Mouse (Mus musculus) left cerebral cortex, adult 2 months (tissue): ENCODE measurements at regions not wholly inside any gene's neighbourhood (a gene's known extent, or its start where the extent isn't known, plus 50 kb on each side); places are given as distances from the start of the nearest gene placed in this dataset.

Source experiments
- DNase-seq, 2 experiments: peaks; one replicate each; pipeline ENCODE4 v3.0.0; 2021 to 2022; ENCODE audit warnings: low spot score in 2 of 2, mixed read lengths in 1 of 2; ENCODE audit errors: extremely low spot score in 1 of 2
- H3K27ac ChIP-seq: fragments of 200-600 bp; 2 replicates; pipeline ENCODE4 v1.8.1; 2022
- H3K4me3 ChIP-seq: fragments of 200-600 bp; 2 replicates; pipeline ENCODE4 v1.8.1; 2022
- CTCF ChIP-seq: fragments of 200-600 bp; IDR thresholded peaks from 2 replicates; pipeline ENCODE4 v1.8.1; 2022; ENCODE audit warnings: antibody characterized with exemption, mild to moderate bottlenecking, moderate library complexity
- intact Hi-C: fragments of 180-260 bp; cut with DNase I; formaldehyde crosslinking; loops from one replicate; pipeline ENCODE4 v1.15.1; 2025

DNA sequence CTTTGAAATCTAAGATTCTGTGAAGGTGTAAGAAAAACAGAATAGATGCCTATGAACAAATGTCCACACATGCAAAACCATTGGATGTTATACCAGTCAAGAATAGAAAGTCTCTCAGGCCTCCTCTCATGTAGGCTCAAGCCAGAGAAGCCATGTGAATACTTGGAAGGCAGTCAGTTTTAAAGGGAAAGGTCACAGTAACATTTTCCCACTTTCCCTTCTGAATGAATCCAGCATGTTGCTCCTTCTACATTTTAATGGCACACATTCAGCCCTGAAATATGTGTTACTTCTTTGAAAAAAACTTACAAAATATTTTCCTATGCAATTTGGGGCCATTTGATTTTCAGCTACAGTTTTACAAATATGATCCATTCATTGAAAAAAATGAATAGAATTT lies 186.1 kb downstream of the Lurap1l start:
- Histone ChIP-seq H3K27ac (no peak overlapping the region), H3K4me3 (no peak overlapping the region)
- no peak for DNase-seq
- intact Hi-C loops: no loop called here
- TF ChIP-seq CTCF: no peak

DNA sequence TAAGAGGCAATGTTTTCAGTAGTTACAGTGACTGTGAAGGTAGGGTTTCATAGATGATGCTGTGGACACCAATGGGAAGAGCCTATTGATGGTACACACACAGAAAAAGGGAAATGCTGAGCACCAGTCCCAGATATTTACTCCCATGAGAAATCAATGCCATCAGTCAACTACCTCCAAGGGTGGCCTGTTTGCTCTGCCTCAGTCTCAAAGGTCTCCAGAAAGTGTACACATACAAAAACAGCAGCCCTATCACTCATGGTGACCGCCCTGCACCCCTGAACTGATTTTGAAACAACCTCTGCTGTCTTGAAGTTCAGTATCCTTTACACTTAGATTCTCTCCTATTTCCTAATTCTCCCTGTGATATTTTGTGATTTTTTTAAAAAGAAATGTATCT lies 187.2 kb downstream of the Lurap1l start:
- intact Hi-C loops: no loop called here
- no peak for DNase-seq
- H3K4me3 ChIP-seq: no peak overlapping the region
- no peak overlapping the region for H3K27ac ChIP-seq
- no peak for TF ChIP-seq CTCF

DNA sequence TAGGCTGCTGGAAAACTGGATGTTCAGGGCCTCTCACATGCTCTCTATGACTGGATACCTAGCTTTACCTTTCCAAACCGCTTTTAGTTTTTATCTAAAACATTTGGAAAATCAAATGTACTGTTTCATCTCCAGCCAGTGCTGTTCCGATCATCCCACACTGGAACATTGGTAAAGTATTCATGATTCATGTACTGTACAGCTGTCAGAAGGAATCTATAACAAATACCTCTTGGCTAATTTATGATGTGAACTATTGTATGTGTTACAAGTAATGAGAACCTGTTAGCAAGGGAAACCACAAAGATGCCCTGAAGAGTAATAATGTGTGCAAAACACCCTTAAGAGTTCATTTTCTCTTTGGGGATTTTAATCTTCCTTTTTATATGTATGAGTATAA lies 190.6 kb downstream of the Lurap1l start:
- intact Hi-C loops: no loop called here
- no peak for TF ChIP-seq CTCF
- Histone ChIP-seq H3K27ac (no peak overlapping the region), H3K4me3 (no peak overlapping the region)
- DNase-seq: no peak

DNA sequence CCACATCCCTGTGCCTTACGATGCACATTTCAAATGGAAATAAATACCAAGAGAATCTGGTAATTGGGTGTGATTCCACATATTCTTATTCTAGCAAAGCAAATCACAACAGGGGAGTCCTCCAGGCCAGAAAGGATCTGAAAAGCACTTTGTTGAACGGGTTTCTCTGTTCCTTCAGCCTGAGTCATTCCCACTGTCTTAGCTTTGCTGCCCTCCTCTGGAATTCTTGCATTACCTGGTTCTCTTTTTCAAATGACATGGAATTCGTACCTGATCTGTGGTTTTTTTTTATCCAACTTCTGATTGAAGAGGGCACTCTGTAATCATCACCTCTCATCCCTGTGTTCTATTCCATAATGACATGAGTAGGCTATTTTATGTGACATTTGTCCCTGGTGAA lies 200.9 kb downstream of the Lurap1l start:
- H3K4me3 ChIP-seq: no peak overlapping the region
- TF ChIP-seq CTCF: peak; percentile 56
- intact Hi-C loops: loop anchor here (2.0 to 5.0 kb wide), 2 partner anchors 224 to 239 kb away; no protein-coding TSS in a partner anchor
- no peak overlapping the region for H3K27ac ChIP-seq
- DNase-seq: no peak

DNA sequence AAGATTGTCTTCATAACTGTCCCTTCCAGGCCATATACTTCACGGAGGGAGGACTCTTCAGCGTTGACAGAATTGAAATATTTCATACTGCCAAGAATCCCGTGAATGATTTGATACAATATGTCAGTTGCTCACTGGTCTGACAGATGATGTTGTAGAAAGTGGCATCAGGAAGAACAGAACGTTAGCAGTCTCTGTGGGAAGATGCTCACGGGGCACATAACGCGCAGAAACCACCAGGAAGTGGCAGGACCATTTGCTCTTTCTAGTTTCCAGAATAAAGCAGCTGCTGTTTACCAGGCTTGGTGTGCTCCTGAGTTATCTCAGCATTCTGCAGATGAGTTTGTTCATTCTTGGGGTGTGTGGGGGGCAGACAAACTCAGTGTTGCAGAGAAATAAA lies 206.0 kb downstream of the Lurap1l start:
- no peak for DNase-seq
- H3K27ac ChIP-seq: no peak overlapping the region
- H3K4me3 ChIP-seq: no peak overlapping the region
- intact Hi-C loops: no loop called here
- no peak for TF ChIP-seq CTCF

DNA sequence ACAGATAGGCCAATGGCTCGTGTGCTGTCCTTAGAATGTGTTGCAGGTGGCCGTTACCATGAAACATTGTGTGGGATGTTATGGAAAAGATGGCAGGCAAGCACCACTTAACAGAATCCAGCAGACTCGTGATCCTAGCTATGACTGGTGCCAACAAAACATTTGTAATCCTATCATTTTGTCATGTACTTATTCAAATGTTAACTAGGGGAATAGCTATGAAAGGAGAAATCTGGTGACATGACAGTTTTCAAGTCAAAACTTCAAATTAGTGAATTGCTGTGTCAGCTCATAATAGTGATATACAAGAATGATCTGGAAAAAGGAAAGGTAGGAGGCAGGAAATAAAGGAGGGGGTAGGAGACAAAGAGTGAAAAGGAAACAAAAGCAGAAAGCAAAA lies 213.7 kb downstream of the Lurap1l start:
- intact Hi-C loops: no loop called here
- Histone ChIP-seq H3K27ac (no peak overlapping the region), H3K4me3 (no peak overlapping the region)
- no peak for TF ChIP-seq CTCF
- no peak for DNase-seq

DNA sequence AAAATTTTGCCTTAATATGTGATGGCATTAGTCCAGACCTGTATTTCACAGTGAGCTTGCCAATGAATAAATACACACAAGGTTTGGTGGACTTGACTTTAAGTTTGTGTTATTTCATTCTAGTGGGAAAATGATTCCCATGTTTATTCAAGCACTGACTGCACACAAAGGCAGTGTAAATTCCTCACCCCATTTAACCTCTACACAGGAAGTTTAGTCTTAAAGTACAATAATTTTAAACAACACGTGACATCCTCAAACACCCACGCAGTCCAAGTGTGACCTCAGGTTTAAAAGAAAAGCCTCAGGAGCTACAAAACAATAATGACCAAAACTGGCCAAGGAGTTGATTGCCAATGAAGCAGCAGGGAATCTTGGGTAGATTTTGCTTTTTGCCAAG lies 219.4 kb downstream of the Lurap1l start:
- Histone ChIP-seq H3K27ac (no peak overlapping the region), H3K4me3 (no peak overlapping the region)
- intact Hi-C loops: no loop called here
- no peak for TF ChIP-seq CTCF
- DNase-seq: no peak

DNA sequence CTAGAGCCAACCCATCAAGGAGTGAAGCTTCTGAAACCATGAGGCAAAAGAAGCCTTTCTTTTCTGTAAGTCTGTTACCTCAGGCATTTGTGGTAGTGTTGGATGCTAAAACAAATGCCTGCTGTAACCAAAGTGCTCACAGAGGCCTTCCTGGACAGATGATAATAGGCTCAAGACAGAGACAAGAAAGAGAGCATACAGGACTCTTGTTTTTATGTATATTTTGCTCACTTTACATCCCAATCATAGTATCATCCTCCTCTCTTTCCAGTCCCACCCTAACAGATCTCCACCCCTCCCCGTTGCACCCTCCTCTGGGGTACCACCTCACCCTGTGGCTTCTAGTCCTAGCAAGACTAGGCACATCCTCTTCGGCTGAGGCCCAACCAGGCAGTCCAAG lies 262.7 kb downstream of the Lurap1l start:
- Histone ChIP-seq H3K27ac (no peak overlapping the region), H3K4me3 (no peak overlapping the region)
- no peak for TF ChIP-seq CTCF
- intact Hi-C loops: loop anchor here (10.0 kb wide), 1 partner anchor 1762 kb away; no protein-coding TSS in a partner anchor
- DNase-seq: no peak

DNA sequence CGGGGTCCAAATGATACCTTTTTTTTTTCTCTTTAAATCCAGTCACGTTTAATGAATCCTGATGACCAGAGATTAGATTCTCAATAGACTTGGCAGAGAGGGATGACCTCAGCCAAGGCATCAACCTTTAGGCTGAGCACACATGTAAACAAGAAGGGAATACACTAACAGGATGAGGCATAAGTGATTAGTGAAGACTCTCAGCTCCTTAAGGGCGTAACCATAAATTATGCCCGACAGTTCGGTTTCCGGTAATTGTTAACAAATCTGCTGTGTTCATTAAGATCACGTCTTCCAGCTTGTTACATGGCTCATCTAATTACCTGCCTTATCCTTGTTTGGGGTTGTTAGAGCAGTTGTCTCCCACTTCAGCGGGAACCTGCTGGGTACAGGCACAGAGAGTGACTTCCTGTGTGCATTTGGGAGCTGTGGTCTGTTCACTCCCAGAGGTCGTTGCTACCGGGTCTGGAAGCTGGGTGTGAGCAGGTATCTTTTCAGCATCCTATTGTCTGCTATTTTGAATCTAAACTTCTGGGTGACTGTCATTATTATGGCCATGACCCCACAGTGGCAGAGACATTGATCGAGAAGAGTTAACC lies 265.1 kb downstream of the Mpdz start:
- Histone ChIP-seq H3K27ac (no peak overlapping the region), H3K4me3 (no peak overlapping the region)
- TF ChIP-seq CTCF: no peak
- no peak for DNase-seq
- intact Hi-C loops: loop anchor here (1.0 to 10.0 kb wide), 6 partner anchors 75 to 1757 kb away; no protein-coding TSS in a partner anchor

DNA sequence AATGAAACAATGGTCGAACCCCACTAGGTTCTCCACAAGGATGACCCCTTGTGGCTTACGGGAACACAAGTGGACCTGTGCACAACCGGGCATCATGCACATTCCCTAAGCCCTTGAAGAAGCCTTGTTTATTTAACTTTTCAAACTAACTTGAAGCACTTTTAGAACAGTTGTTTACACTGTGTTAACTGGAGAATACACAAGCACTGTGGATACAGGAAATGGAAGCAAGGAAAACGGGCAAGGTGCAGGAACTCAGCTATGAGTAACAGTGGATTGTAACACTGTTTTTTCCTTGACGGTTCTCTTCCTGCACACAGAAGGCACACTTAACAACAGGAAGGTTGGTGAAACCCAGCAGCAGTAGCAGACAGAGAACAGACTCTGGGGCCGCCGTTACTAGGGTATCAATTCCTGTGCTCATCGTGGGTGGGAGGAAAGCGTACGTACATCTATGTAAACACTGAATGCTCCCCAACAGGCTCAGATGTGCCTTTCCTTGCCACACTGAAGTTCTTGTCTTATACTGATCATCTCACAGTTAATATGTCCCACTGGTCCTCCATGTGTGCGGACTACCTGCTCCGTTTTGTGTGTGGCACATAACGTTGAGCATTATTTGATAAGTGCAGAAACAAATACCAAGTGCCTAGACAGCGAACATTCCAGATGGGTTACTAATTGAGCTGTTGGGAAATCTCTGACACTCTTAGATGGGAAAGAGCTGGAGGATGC lies 264.4 kb downstream of the Mpdz start:
- no peak overlapping the region for H3K27ac ChIP-seq
- no peak for TF ChIP-seq CTCF
- intact Hi-C loops: loop anchor here (1.0 to 10.0 kb wide), 6 partner anchors 74 to 1757 kb away; no protein-coding TSS in a partner anchor
- no peak overlapping the region for H3K4me3 ChIP-seq
- DNase-seq: no peak

DNA sequence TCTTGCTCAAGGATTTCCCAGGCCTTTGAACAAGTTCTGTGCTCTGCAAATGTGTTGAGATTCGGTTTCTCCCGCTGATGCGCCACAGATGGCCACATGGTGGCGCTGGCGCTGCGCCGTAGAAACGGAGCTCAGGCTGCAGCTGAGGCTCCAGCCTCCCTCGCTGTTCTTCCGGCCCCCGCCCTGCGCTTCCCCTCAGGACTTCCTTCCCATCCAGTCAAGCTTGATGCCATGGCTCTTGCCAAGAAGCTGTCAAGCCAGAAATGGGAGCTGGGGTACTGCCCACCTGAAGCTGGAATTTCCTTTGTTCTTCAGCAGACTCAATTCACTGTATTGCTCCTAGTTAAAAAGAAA lies 263.9 kb downstream of the Mpdz start:
- Histone ChIP-seq H3K27ac (no peak overlapping the region), H3K4me3 (no peak overlapping the region)
- DNase-seq: peak; percentile 87 to 89
- TF ChIP-seq CTCF: peak; percentile 98
- intact Hi-C loops: loop anchor here (1.0 to 10.0 kb wide), 6 partner anchors 74 to 1756 kb away; no protein-coding TSS in a partner anchor

DNA sequence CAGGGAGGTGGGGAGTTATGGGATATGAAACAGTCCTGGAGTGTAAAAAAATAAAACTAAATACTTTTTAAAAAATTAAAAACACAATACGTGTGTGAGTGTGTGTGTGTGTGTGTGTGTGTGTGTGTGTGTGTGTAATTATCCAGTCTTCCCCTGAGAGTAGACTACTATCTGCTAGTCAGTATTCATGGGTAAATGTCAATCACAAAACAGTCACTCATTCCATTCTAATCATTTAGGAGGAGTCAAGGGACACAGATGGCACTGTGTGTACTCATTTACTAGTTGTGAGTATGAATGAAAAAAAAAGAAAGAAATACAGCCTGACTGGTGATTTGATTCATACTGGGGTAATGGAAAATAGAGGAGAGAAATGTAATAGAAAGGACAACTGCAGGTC lies 226.5 kb downstream of the Mpdz start:
- no peak for TF ChIP-seq CTCF
- intact Hi-C loops: no loop called here
- no peak overlapping the region for H3K27ac ChIP-seq
- H3K4me3 ChIP-seq: no peak overlapping the region
- DNase-seq: no peak

DNA sequence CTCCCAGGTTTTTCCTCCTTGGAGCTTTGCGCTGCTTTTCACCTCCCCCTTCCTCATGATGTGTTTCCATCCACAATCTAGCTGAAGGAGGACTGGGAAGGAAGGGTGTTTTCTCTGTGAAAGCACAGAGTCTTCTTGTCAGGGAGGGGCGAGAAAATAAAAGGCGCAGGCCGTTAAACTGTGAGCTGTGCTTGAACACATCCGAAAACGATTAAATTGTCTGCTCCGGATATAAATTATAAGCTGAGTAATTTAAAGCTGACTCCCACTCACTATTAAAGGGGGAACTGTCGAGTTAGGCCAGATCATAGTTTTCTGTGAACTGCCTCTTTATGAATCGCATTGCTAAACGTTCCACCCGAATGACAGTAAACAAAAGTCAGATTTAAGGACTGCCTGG lies 224.6 kb downstream of the Mpdz start:
- intact Hi-C loops: no loop called here
- no peak for DNase-seq
- H3K4me3 ChIP-seq: no peak overlapping the region
- no peak overlapping the region for H3K27ac ChIP-seq
- TF ChIP-seq CTCF: no peak
